Mouse (Mus musculus): ENCODE measurements around the gene Naa80. TPM values are rescaled to one million over a fixed set of nuclear protein-coding genes. Genes with fewer than 3 reads are reported as not detected.
"Not testable (repeated sequence)": the region's sequence is repeated elsewhere in the genome, so short reads cannot be mapped to it uniquely, and the experiment has no call there.

Naa80 gene
- total and polyA plus RNA-seq, 2 experiments from 2014 or later: 14.5 to 58.8 TPM

DNA sequence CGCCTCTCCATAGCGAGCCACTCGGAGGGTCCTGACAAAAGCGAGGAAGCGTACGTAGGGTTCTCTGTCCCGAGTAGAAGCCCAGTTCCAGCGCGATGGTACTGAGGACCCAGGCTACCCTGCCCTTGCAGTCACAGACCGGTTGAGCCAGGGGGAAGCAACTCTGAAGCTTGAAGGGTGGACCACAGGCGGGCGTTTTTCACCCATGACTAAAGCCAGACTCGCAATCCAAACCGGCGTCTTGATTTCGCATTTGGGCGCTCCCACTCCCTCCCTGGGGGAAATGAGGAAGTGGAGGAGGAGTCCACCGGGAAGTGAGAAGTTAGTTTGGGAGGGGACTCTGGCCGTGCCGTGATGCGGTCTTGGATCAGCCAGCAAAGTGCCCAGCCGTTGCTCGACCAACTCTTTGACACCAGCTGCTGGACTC, 23.6 kb upstream of the Naa80 start:
- H3K9ac ChIP-seq (replicated peaks; ENCODE audit: low read depth, low read length): peak overlapping the region; percentile 89
- TF ChIP-seq EP300 (IDR thresholded peaks at IDR 0.05; ENCODE audit: low read depth) (no peak), CTCF (IDR thresholded peaks at IDR 0.05; ENCODE audit: low read depth) (no peak)
- peak overlapping the region; percentile 70 for H3K4me3 ChIP-seq (ENCODE audit: low read depth, low read length)
- peaks cover 33% of the 10 kb centered on the region for H3K36me3 ChIP-seq (replicated peaks; ENCODE audit: control insufficient read depth, insufficient read depth, low read length)
- WGBS: 0% methylated on average over 23 of the region's 23 CpGs
- peaks cover 33% of the 10 kb centered on the region for H3K4me1 ChIP-seq (ENCODE audit: control insufficient read depth, insufficient read depth)
- peak; percentile 88 for DNase-seq (ENCODE audit: low spot score)
- H3K27ac ChIP-seq (ENCODE audit: low read depth): peak overlapping the region; percentile 96
- H3K27me3 ChIP-seq (ENCODE audit: control insufficient read depth, insufficient read depth, low read length): 0 out of 2 replicates have a peak, but pooled peaks cover 7% of the 10 kb centered on the region
- H3K4me2 ChIP-seq (ENCODE audit: low read depth, low read length): peak overlapping the region; percentile 86
- ATAC-seq (ENCODE audit: insufficient read depth, low read depth): peak; percentile 24
- no peaks in the 10 kb centered on the region for H3K9me3 ChIP-seq (replicated peaks; ENCODE audit: control insufficient read depth, low read length)

DNA sequence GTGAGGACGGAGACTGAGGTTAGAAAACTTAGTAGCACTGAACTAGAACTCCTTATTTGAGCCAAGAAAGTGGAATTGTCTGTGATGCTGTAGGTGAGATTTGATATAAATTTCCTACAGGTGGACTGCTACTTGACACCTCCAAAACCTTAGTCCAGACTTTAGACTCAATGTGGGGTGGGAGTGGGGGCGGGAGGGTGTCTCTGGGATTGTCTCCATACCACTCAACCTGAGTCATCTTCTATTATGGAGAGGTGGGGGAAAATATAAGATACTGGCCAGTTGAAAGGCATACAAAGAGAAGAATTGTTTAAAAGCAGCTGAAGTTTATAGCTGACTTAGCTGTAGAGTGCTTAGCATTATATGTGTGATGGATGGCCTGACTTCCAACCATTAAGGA, 23.0 kb upstream of the Naa80 start:
- Histone ChIP-seq H3K36me3 (replicated peaks; ENCODE audit: control insufficient read depth, insufficient read depth, low read length) (peaks cover 39% of the 10 kb centered on the region), H3K27me3 (ENCODE audit: control insufficient read depth, insufficient read depth, low read length) (0 out of 2 replicates have a peak, but pooled peaks cover under 1% of the 10 kb centered on the region), H3K9me3 (replicated peaks; ENCODE audit: control insufficient read depth, low read length) (no peaks in the 10 kb centered on the region), H3K4me2 (ENCODE audit: low read depth, low read length) (peak overlapping the region; percentile 86), H3K27ac (ENCODE audit: low read depth) (peak overlapping the region; percentile 96), H3K4me1 (ENCODE audit: control insufficient read depth, insufficient read depth) (peaks cover 33% of the 10 kb centered on the region), H3K9ac (replicated peaks; ENCODE audit: low read depth, low read length) (peak overlapping the region; percentile 89), H3K4me3 (ENCODE audit: low read depth, low read length) (peak overlapping the region; percentile 70)
- TF ChIP-seq EP300 (IDR thresholded peaks at IDR 0.05; ENCODE audit: low read depth) (no peak), CTCF (IDR thresholded peaks at IDR 0.05; ENCODE audit: low read depth) (no peak)
- WGBS: 3% methylated on average over 2 of the region's 2 CpGs
- DNase-seq (ENCODE audit: low spot score) (no peak), ATAC-seq (ENCODE audit: insufficient read depth, low read depth) (no peak)

DNA sequence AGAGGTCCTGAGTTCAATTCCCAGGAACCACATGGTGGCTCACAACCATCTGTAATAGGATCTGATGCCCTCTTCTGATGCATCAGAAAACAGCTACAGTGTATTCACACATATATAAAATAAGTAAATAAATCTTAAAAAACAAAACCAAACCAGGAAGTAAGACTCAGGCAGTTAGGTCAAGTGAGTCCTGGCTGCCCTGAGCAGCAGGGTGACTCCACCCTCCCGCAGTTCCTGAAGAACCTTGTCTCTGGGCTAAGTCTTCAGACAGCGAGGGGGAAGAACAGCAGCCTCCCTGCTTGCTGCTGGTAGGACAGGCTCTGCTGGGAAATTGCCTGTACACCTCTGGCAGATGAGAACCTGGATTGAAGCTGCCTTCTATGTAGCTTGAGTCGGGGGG, 22.3 kb upstream of the Naa80 start:
- Histone ChIP-seq H3K36me3 (replicated peaks; ENCODE audit: control insufficient read depth, insufficient read depth, low read length) (peaks cover 45% of the 10 kb centered on the region), H3K9me3 (replicated peaks; ENCODE audit: control insufficient read depth, low read length) (no peaks in the 10 kb centered on the region), H3K27me3 (ENCODE audit: control insufficient read depth, insufficient read depth, low read length) (no peaks in the 10 kb centered on the region), H3K4me2 (ENCODE audit: low read depth, low read length) (peak overlapping the region; percentile 86), H3K27ac (ENCODE audit: low read depth) (peak overlapping the region; percentile 96; the same call in 1 of the 2 replicates), H3K9ac (replicated peaks; ENCODE audit: low read depth, low read length) (no peak overlapping the region), H3K4me1 (ENCODE audit: control insufficient read depth, insufficient read depth) (peaks cover 27% of the 10 kb centered on the region), H3K4me3 (ENCODE audit: low read depth, low read length) (peak overlapping the region; percentile 70)
- ATAC-seq (ENCODE audit: insufficient read depth, low read depth) (no peak), DNase-seq (ENCODE audit: low spot score) (no peak)
- 48% methylated on average over 3 of the region's 3 CpGs for WGBS
- TF ChIP-seq EP300 (IDR thresholded peaks at IDR 0.05; ENCODE audit: low read depth) (no peak), CTCF (IDR thresholded peaks at IDR 0.05; ENCODE audit: low read depth) (no peak)

DNA sequence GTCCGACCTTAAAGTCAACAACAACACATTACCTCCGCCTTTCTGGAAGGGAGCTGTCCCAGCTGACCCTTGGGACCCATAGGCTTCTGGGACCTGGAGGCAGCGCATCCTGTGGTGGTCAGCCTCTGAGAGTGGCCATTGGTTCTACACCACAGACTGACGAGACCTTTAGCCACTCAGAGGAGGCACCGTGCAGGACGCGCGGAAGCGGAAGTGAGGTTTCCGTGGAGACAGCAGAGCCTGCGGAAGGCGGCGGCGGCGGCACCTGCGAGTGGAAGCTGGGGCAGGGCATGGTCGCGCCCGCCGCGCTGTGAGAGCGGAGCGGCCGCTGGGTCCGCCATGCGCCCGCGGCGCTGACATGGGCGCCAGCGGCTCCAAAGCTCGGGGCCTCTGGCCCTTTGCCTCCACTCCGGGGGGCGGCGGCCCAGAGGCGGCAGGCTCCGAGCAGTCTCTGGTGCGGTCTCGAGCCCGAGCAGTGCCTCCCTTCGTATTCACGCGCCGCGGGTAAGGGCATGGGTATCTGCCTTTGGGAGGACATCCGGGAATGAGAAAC, 15.6 kb upstream of the Naa80 start, which contains the start of gene Tusc2:
Gene Tusc2, plus strand, starts transcription at position 227 of the 553 bp plus-strand sequence.
- H3K4me3 ChIP-seq (ENCODE audit: low read depth, low read length): peak within 1 kb of the TSS; percentile 69
- 2% methylated on average over 41 of the region's 46 CpGs for WGBS
- peak within 1 kb of the TSS; percentile 69 for H3K9ac ChIP-seq (replicated peaks; ENCODE audit: low read depth, low read length)
- H3K9me3 ChIP-seq (replicated peaks; ENCODE audit: control insufficient read depth, low read length): no peaks in the 10 kb centered on the region
- no peak for TF ChIP-seq EP300 (IDR thresholded peaks at IDR 0.05; ENCODE audit: low read depth)
- no peak for TF ChIP-seq CTCF (IDR thresholded peaks at IDR 0.05; ENCODE audit: low read depth)
- H3K4me2 ChIP-seq (ENCODE audit: low read depth, low read length): peak within 1 kb of the TSS; percentile 83
- peaks cover 14% of the 10 kb centered on the region for H3K4me1 ChIP-seq (ENCODE audit: control insufficient read depth, insufficient read depth)
- no peaks in the 10 kb centered on the region for H3K27me3 ChIP-seq (ENCODE audit: control insufficient read depth, insufficient read depth, low read length)
- H3K36me3 ChIP-seq (replicated peaks; ENCODE audit: control insufficient read depth, insufficient read depth, low read length): peaks cover 49% of the 10 kb centered on the region
- H3K27ac ChIP-seq (ENCODE audit: low read depth): peak within 1 kb of the TSS; percentile 79
- ATAC-seq (ENCODE audit: insufficient read depth, low read depth) (peak; percentile 89), DNase-seq (ENCODE audit: low spot score) (peak; percentile 97)

DNA sequence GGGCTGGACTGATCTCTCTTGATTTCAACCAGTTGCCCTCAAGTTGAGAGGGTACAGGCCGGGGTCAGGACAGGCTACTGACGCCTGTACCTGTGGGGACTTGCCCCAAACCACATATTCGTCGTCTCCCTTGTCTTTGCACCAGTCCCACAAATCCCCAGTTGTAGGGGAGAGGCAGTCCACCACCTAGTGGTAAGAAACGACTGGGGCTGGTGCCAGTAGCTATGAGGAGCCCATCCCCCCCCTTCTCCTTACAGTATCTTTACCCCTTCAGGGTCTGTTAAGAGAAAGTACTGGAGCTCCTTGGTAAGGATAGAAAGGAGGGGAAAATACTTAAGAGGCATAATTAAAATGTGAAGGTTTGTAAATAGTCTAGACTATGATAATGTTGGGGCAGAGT, 13.1 kb upstream of the Naa80 start:
- H3K4me2 ChIP-seq (ENCODE audit: low read depth, low read length): peak overlapping the region; percentile 26
- peak overlapping the region; percentile 90 for H3K27ac ChIP-seq (ENCODE audit: low read depth)
- 0 out of 2 replicates have a peak overlapping the region, but pooled peaks have one; percentile 5 for H3K4me3 ChIP-seq (ENCODE audit: low read depth, low read length)
- peak; percentile 34 for TF ChIP-seq CTCF (IDR thresholded peaks at IDR 0.05; ENCODE audit: low read depth)
- H3K4me1 ChIP-seq (ENCODE audit: control insufficient read depth, insufficient read depth): peaks cover 21% of the 10 kb centered on the region
- peaks cover 25% of the 10 kb centered on the region for H3K36me3 ChIP-seq (replicated peaks; ENCODE audit: control insufficient read depth, insufficient read depth, low read length)
- not testable (repeated sequence) for H3K9ac ChIP-seq (replicated peaks; ENCODE audit: low read depth, low read length); DNase-seq (ENCODE audit: low spot score); H3K9me3 ChIP-seq (replicated peaks; ENCODE audit: control insufficient read depth, low read length); H3K27me3 ChIP-seq (ENCODE audit: control insufficient read depth, insufficient read depth, low read length); ATAC-seq (ENCODE audit: insufficient read depth, low read depth)
- WGBS: 52% methylated on average over 5 of the region's 5 CpGs

Measured in heart, postnatal 0 days (tissue).